Mouse (Mus musculus) bone marrow macrophage, adult 2 months (primary cell): ENCODE results near the gene Gm21627.
"Not testable (repeated sequence)": the region's sequence is repeated elsewhere in the genome, so short reads cannot be mapped to it uniquely, and the experiment has no call there.

ENCODE experiments used
- CTCF ChIP-seq: IDR thresholded peaks from 2 replicates; pipeline ENCODE4 v1.5.1; 2012; ENCODE audit warnings: low read depth, mild to moderate bottlenecking, low read length, moderate library complexity
- POLR2A ChIP-seq: IDR thresholded peaks from 2 replicates; pipeline ENCODE4 v1.6.1; 2012; ENCODE audit warnings: mild to moderate bottlenecking, low read depth, low read length, borderline replicate concordance

DNA sequence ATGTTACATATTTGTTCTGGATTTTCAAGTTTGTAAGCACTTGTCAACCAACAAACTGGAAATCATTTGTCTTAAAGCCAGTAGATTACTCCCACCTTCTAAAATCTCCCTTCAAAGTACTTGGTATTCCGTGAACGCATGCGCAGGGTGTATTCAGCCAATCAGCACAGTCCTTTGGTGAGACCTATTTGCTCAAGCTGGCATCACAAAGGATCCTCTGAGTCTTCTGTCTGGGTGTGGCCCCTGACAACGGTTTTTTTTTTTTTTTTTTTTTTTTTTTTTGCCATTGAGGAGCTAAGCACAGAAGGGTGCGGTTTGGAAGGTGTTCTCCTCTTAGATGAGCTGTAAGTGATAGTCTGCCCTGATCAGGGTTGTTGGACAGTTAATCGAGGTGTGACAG lies at the start of gene Gm21627:
- TF ChIP-seq CTCF, POLR2A: not testable (repeated sequence)
